Mouse (Mus musculus): ENCODE data around the gene Rad51.

The Rad51 gene

DNA sequence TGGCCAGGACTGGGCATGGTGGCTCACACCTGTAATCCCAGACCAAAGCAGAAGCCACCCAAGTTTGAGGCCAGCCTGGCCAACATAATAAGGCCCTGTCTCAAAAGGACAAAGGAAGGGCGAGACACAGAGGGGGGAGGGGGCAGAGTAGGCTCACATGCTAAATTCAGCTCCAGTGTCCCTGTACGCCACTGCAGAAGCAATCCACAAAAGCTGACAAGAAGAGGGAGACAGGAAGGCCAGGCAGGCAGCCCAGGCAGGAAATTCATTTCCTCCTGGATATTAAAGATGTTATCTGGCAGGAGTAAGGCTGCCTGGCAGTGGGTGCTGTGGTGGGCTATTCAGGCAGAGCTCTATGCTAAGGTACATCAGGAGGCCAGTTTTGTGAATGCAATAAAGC lies 48.7 kb downstream of the Rad51 start:
- intact Hi-C loops (cut with DNase I) = no loop called here

DNA sequence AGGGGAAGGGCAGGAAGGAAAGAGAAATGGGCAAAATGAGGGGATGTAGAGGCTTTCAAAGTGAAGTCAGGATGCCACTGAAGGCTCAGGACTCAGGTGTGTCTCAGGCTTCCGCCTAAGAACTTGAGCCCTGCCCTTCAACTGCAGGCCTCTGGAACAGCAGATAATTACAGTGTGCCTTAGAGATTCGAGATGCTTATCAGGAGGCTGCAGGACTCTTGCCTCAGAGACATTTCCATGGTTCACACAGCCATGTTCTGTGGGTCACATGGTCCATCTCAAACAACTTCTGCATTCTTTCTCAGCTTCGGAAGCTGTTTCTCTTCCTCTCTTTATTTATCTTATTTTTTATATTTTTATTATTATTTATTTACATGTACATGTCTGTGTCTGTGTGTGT lies 50.5 kb downstream of the Rad51 start:
- intact Hi-C loops (cut with DNase I) = no loop called here

DNA sequence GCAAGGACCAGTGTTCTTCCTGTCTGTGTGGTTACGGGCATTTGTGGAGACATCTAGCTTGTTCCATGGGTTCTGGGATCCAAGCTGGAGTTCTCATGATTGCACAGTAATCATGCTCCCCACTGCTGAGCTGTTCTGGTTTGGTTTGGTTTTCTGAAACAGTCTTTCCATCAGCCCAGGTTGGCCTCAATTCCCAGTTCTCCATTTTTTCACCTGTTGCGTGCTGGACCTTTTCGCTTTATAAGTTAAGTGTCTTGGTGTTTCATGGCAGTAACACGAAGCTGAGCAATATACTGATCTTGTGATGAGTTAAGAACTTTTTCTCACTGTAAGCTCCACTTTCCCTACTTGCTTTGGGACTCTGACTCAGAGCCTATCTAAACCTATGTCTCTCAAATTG lies 51.4 kb downstream of the Rad51 start:
- intact Hi-C loops (cut with DNase I) = no loop called here

DNA sequence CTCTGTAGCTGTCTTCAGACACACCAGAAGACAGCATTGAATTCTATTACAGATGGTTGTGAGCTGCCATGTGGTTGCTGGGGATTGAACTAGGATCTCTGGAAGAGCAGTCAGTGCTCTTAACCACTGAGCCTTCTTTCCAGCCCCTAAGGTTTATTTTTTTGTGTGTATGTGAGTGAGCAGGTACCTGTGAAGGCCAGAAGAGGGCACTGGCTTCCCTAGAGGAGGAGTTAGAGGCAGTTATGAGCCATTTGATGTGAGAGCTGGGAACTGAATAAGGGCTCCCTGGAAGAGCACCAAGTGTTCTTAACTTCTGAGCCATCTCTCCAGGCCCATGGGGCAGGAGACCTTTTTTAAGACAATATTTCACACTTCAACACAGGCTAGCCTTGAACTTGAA lies 52.8 kb downstream of the Rad51 start:
- intact Hi-C loops (cut with DNase I) = no loop called here

DNA sequence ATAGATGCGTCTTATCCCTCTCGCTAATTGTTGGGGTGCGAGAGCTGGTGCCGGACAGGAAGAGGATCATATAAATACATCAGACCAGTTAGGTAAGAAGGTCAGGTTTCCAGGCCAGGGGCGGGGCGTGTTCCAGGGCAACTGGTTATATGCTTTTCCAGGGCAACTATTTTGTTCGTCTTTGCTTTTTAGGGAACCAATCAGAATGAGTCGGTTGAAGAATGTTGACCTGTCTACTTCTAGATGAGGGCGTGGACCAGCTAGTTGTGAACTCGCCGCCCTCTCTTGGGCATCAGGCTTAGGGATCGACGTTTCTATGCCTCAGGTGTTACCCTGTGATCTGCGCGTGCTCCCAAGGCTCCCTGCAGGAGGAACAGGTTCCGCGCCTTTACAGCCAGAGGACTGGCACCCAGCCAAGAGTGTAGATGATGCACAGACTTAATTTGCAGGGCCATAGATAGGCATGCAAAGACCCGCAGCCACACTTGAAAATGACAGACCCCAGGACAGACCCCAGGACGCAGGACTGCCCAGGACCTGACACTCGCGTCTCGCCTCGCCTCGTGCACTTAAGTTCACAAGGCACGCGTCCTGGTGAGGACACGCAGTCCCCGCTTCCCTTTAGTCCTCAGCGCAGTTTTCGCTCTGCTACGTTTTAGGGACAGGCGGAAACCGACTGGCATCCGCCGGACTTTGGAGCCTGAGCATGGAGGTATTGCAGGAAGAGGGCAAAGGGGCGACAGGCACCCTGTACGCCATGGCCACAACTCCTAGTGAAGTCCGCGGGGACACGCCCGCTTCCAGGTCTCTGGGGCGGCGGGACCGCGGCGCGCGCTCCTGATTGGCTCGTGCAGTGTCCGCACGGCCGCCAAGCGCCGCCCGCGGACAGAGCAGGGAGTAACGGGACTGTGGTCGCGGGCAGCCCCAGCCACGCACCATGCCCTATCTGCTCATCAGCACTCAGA lies 54.6 kb downstream of the Rad51 start, which contains the start of gene Gchfr:
Gene Gchfr, plus strand, starts transcription at position 873 of the 965 bp plus-strand sequence.
- intact Hi-C loops (cut with DNase I) = no loop called here

DNA sequence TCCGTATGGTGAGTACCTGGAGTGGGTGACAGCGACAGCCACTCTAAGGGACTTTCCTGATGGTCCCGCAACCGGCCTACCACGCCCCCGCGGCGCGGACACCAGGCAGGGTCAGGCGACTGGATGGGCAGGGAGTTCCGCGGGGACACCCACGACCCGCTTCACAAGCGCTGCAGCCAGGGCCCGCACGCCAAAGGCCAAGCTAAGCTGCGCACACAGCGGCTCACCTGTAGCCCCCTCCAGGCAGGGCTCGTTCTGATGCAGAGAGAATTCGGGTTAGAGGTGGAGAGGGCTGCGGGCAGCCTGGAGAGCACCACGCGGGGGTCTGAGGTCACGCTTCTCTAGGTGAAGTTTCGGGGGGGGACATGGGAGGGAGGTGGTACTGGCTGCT lies 55.3 kb downstream of the Rad51 start:
- intact Hi-C loops (cut with DNase I) = no loop called here

DNA sequence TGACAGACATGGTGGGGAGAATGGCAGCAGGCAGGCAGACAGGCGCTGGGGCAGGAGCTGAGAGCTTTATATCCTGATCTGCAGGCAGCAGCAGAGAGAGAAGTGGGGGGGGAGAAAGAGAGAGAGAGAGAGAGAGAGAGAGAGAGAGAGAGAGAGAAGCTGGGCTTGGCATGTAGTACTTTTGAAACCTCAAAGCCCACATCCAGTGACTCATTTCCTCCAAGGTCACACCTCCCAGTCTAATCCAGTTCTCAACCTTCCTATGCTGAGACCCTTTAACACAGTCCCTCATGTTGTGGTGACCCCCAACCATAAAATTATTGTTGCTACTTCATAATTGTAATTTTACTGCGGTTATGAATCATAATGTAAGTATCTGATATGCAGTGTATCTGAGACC lies 57.7 kb downstream of the Rad51 start:
- intact Hi-C loops (cut with DNase I) = no loop called here

DNA sequence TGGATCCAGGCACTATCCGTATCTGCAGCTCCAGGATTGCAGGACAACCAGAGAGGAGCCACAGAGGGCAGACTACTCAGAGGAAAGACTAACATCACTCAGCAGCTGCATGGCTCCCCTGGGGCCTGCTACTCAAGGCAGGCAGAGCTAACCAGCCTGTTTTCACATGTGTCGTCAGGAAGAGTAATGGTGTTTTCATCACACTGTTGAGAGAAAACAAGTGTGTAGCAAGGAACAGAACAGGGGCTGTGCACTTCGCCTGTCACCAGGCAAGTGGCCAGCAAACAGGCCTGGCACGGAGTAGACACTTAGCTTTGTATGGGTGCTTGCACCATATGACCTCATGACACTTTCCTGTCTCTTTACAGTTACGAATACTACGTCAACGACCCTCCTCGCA lies 59.0 kb downstream of the Rad51 start:
- intact Hi-C loops (cut with DNase I) = no loop called here

DNA sequence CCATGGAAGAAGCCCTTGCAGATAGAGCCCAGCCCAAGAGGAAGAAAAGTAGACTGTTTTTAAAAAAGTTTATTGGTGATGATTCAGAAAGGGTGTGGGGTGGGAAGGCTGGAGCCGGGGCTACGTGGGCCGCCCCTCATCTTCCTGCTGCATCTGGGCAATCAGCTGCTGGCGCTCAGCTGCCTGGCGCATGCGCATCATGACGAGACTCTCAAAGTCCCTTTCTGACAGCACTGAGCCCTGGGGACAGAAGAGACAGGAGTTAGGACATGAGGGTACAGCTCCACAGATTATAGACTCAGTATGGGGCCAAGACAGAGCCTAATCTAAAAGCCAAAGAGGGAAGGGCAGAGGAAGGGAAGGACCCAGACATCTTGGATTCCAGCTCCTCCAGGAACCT lies 59.9 kb downstream of the Rad51 start:
- intact Hi-C loops (cut with DNase I) = no loop called here

DNA sequence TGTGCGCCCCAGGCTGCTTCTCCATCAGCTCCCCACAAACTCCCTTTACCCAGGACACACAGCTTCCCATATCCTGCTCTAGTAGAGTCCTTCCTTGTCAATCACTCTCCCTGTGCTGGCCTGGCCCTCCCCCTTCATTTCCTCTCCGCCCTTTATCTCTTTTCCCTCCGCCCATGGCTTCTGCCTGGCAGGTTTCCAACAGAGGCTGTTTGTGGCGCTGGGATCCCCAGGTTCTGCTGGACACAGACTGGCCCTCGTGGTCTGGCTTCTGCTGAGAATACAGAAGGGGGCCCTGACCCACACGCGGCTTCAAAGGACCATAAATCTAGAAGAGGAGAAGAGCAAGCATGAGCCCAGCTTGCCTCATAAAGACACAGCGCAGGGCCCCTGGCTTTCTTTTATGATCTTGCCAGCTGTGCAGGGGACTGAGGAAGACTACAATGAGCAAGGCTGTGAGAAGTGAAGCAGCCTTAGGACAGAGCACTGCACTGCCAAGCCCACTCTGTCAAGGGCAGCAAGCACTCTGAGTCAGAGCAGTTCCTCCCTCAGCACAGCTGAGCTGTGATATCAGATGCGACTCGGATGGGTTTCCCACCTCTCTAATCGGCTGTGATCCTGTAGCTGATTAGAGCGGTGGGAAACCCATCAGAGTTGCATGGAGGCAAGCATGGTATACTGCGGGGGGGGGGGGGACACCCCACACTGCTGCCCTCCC lies 60.4 kb downstream of the Rad51 start:
- intact Hi-C loops (cut with DNase I) = no loop called here

DNA sequence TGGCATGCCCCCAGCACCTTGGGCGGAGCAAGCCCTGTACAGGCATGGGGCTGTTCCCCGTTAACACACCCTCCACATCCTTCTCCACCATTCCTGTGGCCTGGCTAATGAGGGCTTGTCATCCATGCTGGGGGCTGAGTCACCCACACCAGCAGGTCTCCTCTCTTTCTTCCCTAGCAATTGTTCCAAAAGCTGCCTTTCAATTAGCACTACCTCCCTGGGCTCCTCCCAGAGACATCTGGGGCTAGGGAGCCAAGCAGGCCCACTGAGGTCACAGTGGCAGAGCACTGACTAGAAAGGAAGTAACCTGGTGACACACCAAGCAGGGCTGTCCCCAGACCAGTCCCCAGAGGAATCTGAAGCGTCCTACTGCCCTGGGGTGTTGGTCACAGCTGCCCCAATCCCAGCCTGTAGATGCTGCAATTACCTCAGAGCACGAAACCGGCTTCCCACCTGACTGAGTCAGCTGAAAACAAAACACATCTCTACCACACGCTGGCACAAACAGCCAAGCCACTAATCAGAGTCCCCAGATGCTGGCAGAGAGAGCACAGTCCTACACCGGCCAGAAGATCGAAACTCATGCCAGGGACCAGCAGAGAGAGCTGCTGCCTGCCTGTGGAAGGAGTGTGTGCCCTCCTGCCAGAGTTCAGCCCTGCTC lies 61.5 kb downstream of the Rad51 start, which contains the start of gene Gm14137:
Gene Gm14137, plus strand, starts transcription at position 519 of the 661 bp plus-strand sequence.
- intact Hi-C loops (cut with DNase I) = no loop called here

DNA sequence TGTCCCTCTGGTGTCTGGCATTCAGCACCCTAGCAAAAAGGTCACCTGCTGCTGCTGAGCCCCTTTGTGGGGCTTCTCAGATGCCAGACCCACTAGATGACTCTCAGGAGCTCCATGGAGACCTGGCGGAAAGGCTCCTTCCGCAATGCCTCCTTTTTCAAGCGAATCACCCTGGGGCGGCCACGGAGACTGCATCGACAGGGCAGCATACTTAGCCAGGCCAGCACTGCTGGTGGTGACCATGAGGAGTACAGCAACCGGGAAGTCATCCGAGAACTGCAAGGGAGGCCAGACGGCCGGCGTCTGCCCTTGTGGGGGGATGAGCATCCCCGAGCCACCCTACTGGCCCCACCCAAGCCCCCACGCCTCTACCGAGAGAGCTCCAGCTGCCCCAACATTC lies 62.3 kb downstream of the Rad51 start:
- intact Hi-C loops (cut with DNase I) = no loop called here

DNA sequence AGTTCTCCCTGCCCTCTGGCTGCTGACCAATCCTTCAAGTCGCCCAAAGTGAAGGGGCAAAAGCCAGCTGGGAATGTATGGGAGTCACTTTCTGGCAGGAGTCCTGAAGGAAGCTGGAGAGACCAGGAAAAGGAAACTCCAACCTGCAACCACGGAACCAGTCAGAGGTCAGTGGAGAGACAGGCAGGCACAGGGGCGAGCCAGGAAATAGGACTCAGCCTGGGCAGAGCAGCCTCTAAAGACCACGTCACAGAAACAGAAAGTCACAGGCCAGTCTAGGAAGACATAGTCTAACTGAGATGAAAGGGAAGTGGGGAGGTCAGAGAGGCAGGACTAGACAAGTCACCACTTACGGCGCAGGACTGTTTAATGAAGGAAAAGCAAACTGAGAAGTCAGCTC lies 63.0 kb downstream of the Rad51 start:
- intact Hi-C loops (cut with DNase I) = no loop called here

DNA sequence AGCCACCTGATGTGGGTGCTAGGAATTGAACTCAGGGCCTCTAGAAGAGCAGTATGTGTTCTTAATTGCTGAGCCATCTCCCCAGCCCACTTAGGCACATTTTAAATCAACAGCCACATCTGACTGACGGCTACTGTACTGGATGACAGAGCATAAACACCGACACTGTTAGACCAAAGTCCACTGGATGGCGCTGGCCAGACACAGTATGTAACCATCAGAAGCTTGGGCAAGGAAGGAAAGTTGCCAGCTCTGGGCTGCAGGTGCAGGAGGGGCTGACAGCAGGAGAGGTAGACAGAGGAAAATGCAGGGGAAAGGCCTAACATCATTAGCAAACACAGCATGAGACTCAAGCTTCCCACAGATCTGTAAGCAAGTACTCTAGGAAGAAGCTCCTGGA lies 64.2 kb downstream of the Rad51 start:
- intact Hi-C loops (cut with DNase I) = no loop called here

DNA sequence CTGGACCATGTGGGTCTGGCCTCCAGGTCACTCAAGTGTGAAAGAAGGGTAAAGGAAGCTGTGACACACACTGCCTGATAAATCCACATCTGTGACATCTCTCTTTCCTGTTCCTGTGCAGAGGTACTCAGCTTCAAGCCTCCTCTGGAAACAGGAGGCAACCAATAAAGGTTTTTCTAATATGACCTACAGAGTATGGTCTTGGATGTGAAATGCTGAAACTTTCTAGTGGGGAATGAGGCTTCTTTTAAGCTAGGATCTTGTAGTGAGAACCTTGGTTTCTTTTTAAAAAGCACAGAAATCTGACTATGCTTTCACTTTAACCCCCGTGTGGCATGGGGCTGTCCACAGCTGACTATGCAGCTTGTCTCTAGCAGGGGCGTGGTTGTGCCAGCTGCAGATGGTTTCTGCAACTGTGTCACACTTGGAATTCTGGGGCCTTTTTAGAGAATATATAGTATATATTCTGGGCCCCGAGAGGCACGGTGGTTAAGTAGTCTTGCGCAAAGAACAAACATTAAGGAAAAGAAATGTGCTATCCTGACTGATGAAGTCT lies 64.9 kb downstream of the Rad51 start:
- intact Hi-C loops (cut with DNase I) = no loop called here

DNA sequence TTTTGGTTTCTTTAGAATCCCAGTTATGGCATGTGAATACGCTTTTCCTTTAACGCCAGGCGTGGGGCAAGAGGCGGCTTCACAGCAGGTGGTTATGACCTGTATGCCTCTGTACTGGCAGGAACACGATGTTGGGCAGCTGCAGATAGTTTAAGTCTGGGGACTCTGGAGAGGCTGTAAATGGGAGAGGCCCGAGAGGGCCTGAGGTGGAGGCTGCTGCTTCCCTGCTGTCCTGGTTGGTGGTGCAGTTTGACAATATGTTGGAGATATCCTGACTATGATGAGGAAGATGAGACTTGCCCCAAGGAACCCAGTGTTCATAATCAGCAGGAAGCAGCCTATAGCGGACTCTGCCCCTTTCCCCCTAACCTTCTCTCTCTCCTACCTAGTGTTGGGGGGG lies 70.3 kb downstream of the Rad51 start:
- intact Hi-C loops (cut with DNase I) = loop anchor here (10.0 kb wide), 1 partner anchor 68 kb away; the partner anchor contains the start of gene Rad51

DNA sequence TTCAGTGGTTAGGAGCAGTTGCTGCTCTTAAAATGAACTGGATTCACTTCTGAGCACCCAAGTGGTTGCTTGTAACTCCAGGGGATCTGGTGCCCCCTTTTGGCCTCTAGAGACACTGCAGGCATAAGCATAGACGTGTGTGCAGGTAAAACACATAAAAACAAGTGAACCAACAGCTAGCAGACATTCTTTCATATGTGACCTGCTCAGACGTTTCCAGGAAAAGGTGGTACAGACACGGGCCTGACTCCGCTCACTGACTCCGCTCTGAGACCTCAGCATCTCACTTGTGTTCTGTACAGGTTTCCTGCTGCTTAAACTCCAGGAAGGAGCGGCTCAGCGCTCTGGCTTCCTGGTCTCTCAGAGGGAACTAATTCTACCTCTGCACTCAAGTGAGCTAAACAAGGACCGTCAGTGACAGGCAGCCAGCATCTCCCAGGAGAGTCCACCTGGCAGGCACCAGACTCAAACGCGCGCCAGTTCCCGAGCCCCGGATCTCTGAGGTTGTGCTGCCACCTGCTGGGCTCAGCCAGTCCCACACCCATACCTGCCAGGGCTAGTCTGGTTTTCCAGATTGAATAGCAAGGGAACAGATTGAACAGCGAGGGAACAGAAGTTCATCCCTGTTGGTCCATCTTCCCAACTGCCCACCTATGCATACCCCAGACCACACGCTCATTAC lies 76.6 kb downstream of the Rad51 start:
- intact Hi-C loops (cut with DNase I) = loop anchor here (2.0 to 10.0 kb wide), 3 partner anchors 47 to 148 kb away; partner anchors contain the start of gene Rad51

DNA sequence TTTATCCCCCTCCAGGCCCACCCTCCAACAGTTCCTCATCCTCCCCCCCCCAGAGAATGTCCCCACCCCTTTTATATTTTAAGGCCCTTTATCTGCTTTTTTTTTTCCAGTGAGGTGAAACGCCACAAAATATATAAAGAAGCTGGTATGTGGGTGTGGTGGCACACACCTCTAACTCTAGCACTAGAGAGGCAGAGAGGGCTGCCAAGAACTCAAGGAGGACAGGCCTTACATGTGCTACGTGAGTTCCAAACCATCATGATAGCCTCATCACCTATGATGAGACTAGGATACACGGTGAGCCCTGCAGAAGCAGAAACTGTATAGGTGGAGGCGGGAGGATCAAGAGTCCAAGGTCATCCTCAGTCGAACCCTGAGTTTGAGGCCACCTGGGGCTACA lies 78.4 kb downstream of the Rad51 start:
- intact Hi-C loops (cut with DNase I) = no loop called here

DNA sequence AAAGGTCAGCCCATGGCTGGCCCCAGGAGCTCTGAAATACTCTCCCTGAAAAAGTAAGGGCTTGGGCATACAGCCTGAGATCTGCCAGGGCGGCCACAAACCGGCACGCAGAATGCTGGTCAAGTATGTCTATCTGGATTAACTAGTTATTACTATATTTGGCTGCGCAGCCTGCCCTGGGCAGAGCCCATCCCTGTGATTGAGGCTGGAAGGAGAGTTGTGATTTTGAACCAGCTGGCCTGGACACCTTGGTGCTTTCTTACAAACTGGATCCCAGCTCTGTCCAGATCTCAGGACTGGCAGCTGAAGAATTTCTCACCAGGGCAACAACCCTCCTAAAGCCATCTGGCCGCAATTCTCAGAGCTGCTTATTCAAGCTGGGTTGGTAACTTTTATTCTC lies 81.5 kb downstream of the Rad51 start:
- intact Hi-C loops (cut with DNase I) = no loop called here

DNA sequence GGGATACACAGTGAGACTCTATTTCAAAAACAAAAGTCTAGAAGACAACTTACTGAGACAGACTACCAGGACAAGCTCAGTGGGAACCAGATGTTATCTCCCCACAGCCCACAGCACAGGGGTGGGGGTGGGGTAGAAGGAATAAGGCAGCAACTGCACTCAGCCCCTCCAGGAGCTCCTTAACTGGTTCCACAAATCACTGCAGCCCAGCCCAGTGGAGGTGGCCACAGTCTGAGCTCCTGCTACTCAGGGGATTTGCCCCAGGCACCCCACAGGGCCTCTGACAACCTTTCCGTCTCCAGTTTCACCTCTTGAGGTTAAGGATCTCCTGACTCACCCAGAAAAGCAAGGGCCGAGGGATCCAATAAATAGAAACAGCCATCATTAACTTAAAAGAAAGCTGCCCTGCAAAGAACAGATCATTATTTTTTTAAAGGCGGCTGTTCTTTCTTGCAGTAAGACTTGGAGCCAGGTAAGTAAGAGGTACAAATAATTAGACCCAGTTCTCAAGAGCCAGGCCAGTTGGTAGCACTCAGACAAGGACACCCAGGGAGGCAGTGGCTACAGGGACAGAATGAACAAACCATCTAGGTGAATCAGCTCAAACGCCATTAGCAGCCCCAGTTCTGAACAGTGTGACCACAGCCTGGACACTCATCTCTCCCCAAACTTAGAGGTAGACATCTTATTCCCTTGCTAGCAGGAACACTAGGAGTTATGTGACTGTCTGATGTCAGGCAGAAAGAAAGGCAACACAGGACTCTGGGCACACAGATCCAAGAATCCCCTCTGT lies 83.9 kb downstream of the Rad51 start:
- intact Hi-C loops (cut with DNase I) = no loop called here
